Mouse (Mus musculus): ENCODE results near the gene Hpse. TPM values are rescaled to one million over a fixed set of nuclear protein-coding genes. Genes with fewer than 3 reads are reported as not detected.

Gene Hpse
- 1.1 and 1.2 TPM in 2 replicates for polyA plus RNA-seq (2012; rRNA removed)

DNA sequence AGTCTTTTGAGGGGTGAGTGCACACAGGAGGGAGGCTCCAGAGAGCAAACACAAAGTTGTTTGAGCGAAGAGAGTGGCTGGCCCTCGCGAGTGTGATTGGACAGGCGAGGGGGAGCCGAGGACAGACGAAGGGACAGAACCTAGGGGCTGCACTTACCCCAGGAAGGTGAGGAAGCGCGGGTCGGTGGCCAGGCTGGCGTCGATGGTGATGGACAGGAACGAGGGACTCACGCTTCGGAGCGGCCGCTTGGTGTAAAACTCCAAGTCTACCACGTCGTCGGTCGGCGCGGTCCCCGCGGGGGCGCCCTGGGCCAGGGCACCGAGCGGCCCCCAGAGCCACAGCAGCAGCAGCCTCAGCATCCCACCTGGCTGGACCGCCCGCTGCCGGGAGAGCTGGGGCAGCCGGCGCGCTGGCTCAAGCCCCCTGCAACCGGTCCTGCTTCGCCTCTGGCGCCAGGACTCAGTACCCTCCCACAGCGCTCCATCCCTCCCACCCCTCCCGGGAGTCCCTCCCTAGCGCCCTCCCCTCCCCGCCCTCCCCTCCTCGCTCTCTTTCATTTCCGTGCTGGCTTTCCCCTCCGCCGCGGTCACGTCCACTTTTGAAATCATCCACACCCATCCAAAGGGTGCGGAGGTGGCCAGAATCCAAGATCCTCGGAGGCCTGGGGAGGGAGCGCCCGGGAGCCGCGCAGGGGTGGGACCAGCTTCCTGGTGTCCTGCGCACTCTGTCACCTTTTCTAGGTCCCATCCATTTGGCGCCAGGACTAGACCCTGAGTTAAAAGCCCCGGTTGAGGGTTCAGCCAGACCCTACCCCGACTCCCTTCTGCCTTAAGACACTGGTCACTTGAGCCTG, at the start of gene Hpse:
Hpse (minus strand) TSS at position 482 of the 854 bp plus-strand sequence.
- TF ChIP-seq CTCF (IDR thresholded peaks at IDR 0.05; ENCODE audit: extremely low read depth, insufficient read depth, low read length) (no peak), POLR2A (IDR thresholded peaks at IDR 0.05; ENCODE audit: extremely low read depth, insufficient read depth, low read length) (no peak)
- Histone ChIP-seq H3K4me1 (ENCODE audit: control insufficient read depth, insufficient read depth, low read length) (no peaks in the 10 kb centered on the region), H3K27ac (ENCODE audit: insufficient read depth, low read length) (no peak within 1 kb of the TSS), H3K4me3 (ENCODE audit: insufficient read depth, low read length) (peak within 1 kb of the TSS; percentile 10; the same call in 1 of the 2 replicates)

- TF ChIP-seq CTCF (IDR thresholded peaks at IDR 0.05; ENCODE audit: extremely low read depth, insufficient read depth, low read length) (no peak), POLR2A (IDR thresholded peaks at IDR 0.05; ENCODE audit: extremely low read depth, insufficient read depth, low read length) (no peak)
- H3K27ac ChIP-seq (ENCODE audit: insufficient read depth, low read length) = no peak overlapping the region
- H3K4me3 ChIP-seq (ENCODE audit: insufficient read depth, low read length) = no peak overlapping the region
Observed at GRCm38 (mm10) chr5:100766026-100766425, 46.5 kb upstream of the Hpse start.

GRCm38 (mm10) chr5:100761736-100762135, 42.2 kb upstream of the Hpse start:
- Histone ChIP-seq H3K4me3 (ENCODE audit: insufficient read depth, low read length) (no peak overlapping the region), H3K27ac (ENCODE audit: insufficient read depth, low read length) (no peak overlapping the region), H3K4me1 (ENCODE audit: control insufficient read depth, insufficient read depth, low read length) (no peaks in the 10 kb centered on the region)
- TF ChIP-seq CTCF (IDR thresholded peaks at IDR 0.05; ENCODE audit: extremely low read depth, insufficient read depth, low read length) (no peak), POLR2A (IDR thresholded peaks at IDR 0.05; ENCODE audit: extremely low read depth, insufficient read depth, low read length) (no peak)

More at GRCm38 (mm10) chr5:100766026-100766425, 46.5 kb upstream of the Hpse start:
- H3K4me1 ChIP-seq (ENCODE audit: control insufficient read depth, insufficient read depth, low read length) = 0 out of 2 replicates have a peak, but pooled peaks cover 1% of the 10 kb centered on the region

DNA sequence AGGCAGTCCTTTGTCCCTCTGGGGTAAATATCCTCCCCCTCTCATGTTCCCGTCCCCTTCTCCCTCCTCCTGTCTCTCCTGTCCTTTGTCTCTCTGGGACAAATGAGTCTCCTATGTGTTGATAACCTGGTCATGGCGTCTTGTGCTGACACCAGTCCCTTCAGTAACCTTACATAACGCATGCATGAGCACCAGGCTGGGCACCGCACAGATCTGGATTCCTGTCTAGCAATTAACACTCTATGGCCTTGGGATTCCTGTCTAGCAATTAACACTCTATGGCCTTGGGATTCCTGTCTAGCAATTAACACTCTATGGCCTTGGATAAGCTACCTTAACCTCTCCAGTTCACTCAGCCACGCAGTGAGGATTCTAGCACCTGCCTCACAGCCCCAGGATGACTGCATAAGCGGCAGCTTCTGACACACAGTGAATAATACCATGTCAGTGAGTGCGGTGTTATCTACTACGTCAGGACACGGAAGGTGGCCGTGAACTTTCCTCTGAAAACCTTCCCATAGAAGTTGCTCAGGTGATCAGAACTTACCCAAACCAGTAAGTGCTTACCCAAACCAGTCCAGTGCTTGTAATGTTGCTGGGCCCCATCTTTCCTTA, 40.6 kb upstream of the Hpse start:
- no peak for TF ChIP-seq CTCF (IDR thresholded peaks at IDR 0.05; ENCODE audit: extremely low read depth, insufficient read depth, low read length)
- no peak for TF ChIP-seq POLR2A (IDR thresholded peaks at IDR 0.05; ENCODE audit: extremely low read depth, insufficient read depth, low read length)
- Histone ChIP-seq H3K27ac (ENCODE audit: insufficient read depth, low read length) (no peak overlapping the region), H3K4me3 (ENCODE audit: insufficient read depth, low read length) (no peak overlapping the region), H3K4me1 (ENCODE audit: control insufficient read depth, insufficient read depth, low read length) (no peaks in the 10 kb centered on the region)

DNA sequence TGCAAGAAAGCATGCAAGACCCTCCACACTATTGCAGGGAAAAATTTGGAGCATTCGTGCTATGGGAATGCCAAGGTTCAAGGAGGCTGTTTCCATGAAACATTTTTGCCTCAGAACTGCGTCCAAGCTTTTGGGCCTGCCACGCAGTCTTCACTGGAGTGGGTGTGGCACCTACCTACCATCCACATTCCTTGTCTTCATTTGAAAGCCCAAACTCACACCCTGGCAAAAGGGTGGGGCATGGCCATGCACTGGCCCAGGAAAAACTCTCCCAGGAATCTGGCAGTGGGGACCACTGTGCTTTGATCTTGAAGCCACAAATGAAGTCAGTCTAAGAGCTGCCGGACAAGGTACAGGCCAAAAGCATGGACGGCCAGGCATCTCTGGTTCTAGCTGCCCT, 38.6 kb upstream of the Hpse start:
- TF ChIP-seq POLR2A (IDR thresholded peaks at IDR 0.05; ENCODE audit: extremely low read depth, insufficient read depth, low read length) = no peak
- no peak for TF ChIP-seq CTCF (IDR thresholded peaks at IDR 0.05; ENCODE audit: extremely low read depth, insufficient read depth, low read length)
- no peaks in the 10 kb centered on the region for H3K4me1 ChIP-seq (ENCODE audit: control insufficient read depth, insufficient read depth, low read length)
- no peak overlapping the region for H3K4me3 ChIP-seq (ENCODE audit: insufficient read depth, low read length)
- no peak overlapping the region for H3K27ac ChIP-seq (ENCODE audit: insufficient read depth, low read length)

DNA sequence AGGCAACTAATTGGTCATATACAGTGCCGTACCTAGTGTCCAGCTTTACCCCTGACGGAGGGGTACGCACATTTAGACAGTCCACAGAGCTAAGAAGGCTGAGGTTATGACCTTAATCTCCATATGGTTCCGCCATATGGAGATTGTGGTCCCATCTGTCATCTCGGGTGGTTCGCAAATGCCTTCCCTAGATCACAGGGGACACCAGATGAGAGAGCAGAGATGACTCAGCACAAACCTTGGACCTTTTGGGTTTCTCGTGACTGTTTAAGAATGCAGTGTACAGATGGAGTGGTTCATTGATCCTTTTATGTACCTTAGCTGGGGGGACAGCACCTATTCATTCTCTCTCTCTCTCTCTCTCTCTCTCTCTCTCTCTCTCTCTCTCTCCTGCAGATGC, 33.9 kb upstream of the Hpse start:
- Histone ChIP-seq H3K27ac (ENCODE audit: insufficient read depth, low read length) (no peak overlapping the region), H3K4me3 (ENCODE audit: insufficient read depth, low read length) (no peak overlapping the region)
- TF ChIP-seq CTCF (IDR thresholded peaks at IDR 0.05; ENCODE audit: extremely low read depth, insufficient read depth, low read length) = no peak
- no peak for TF ChIP-seq POLR2A (IDR thresholded peaks at IDR 0.05; ENCODE audit: extremely low read depth, insufficient read depth, low read length)

GRCm38 (mm10) chr5:100751655-100752054, 32.1 kb upstream of the Hpse start:
- no peak overlapping the region for H3K27ac ChIP-seq (ENCODE audit: insufficient read depth, low read length)
- TF ChIP-seq POLR2A (IDR thresholded peaks at IDR 0.05; ENCODE audit: extremely low read depth, insufficient read depth, low read length) (no peak), CTCF (IDR thresholded peaks at IDR 0.05; ENCODE audit: extremely low read depth, insufficient read depth, low read length) (no peak)
- no peak overlapping the region for H3K4me3 ChIP-seq (ENCODE audit: insufficient read depth, low read length)

More for the DNA sequence above, 33.9 kb upstream of the Hpse start:
- no peaks in the 10 kb centered on the region for H3K4me1 ChIP-seq (ENCODE audit: control insufficient read depth, insufficient read depth, low read length)

DNA sequence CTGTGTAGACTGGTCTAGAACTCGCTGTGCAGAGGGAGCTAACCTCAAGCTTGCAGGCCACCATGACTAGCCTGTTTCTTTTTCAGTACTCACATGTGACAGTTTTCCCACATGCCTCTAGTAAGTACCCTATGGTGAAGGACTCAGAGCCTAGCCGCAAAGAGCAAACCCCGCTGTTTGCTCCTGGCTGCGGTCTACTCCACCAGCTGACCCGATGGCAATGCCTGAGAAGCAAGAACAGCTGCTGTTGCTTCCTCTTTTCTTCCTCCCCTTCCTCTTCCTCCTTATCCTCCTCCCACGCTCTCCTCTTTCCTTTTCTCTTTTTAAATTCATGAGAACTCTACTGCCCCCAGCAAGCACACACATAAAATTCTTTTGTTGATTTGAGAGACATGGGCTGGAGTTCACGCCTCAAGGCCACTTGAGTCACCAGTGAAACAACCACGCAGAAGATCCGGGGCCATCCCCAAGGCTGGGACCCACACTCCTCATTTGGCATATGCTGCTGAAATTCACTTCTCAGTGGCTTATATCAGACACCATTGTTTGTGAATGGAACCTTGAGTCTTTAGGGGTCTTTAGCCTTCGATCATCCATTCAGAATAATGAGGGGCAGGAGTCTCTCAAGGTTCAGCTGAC, 31.2 kb upstream of the Hpse start:
- Histone ChIP-seq H3K4me3 (ENCODE audit: insufficient read depth, low read length) (no peak overlapping the region), H3K27ac (ENCODE audit: insufficient read depth, low read length) (no peak overlapping the region), H3K4me1 (ENCODE audit: control insufficient read depth, insufficient read depth, low read length) (no peaks in the 10 kb centered on the region)
- TF ChIP-seq CTCF (IDR thresholded peaks at IDR 0.05; ENCODE audit: extremely low read depth, insufficient read depth, low read length) (no peak), POLR2A (IDR thresholded peaks at IDR 0.05; ENCODE audit: extremely low read depth, insufficient read depth, low read length) (no peak)

More at GRCm38 (mm10) chr5:100751655-100752054, 32.1 kb upstream of the Hpse start:
- no peaks in the 10 kb centered on the region for H3K4me1 ChIP-seq (ENCODE audit: control insufficient read depth, insufficient read depth, low read length)

DNA sequence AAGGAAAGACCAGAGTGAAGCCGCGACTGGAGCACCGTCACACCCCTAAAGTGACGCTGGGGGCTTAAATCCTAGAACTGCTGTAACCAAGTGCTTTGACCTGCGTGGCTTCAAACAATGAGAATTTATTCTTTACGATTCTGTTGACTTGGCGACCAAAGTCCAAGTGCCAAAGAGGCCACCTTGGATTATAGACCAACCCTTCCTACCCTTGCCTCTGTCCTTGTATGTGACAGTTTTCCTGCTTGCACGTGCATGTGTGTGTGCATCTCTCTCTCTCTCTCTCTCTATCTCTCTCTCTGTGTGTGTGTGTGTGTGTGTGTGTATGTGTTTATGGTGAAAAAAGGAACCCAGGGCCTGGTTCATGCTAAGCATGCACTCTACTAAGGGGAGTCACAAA, 19.3 kb upstream of the Hpse start:
- no peak overlapping the region for H3K27ac ChIP-seq (ENCODE audit: insufficient read depth, low read length)
- H3K4me3 ChIP-seq (ENCODE audit: insufficient read depth, low read length) = no peak overlapping the region
- no peaks in the 10 kb centered on the region for H3K4me1 ChIP-seq (ENCODE audit: control insufficient read depth, insufficient read depth, low read length)
- TF ChIP-seq POLR2A (IDR thresholded peaks at IDR 0.05; ENCODE audit: extremely low read depth, insufficient read depth, low read length) (no peak), CTCF (IDR thresholded peaks at IDR 0.05; ENCODE audit: extremely low read depth, insufficient read depth, low read length) (no peak)

Data from cortical plate, adult 2 months (tissue).